Mouse (Mus musculus) MEL (cell line): ENCODE results near the gene Usp40. TPM values are rescaled to one million over a fixed set of nuclear protein-coding genes. Genes with fewer than 3 reads are reported as not detected.

ENCODE experiments used
- DNase-seq: peaks from one replicate; pipeline ENCODE4 v3.0.0; 2011; ENCODE audit warnings: low read depth, low spot score
- H3K27ac ChIP-seq: 2 replicates; pipeline ENCODE4 v1.5.1; 2012; ENCODE audit warnings: low read depth, mild to moderate bottlenecking, control low read depth, low read length, moderate library complexity; ENCODE audit not compliant: control insufficient read depth
- H3K27me3 ChIP-seq, 2 experiments: fragments of 150-350 bp in 1 of 2; sonication (generic) in 1 of 2; 2 replicates each; pipeline ENCODE4 v1.6.1; 2012; ENCODE audit warnings: low read length in 2 of 2, mild to moderate bottlenecking in 2 of 2, improper control_type of control experiment in 1 of 2, moderate library complexity in 1 of 2; ENCODE audit not compliant: insufficient read depth in 2 of 2, control insufficient read depth in 1 of 2
- H3K36me3 ChIP-seq, 2 experiments: 2 replicates each; pipeline ENCODE4 v1.6.1; 2012 to 2014; ENCODE audit warnings: low read length in 2 of 2, improper control_type of control experiment in 1 of 2, inconsistent platforms in 1 of 2, mild to moderate bottlenecking in 1 of 2; ENCODE audit not compliant: insufficient read depth in 2 of 2, control insufficient read depth in 1 of 2
- H3K4me1 ChIP-seq, 2 experiments: fragments of 150-350 bp in 1 of 2; sonication (generic) in 1 of 2; 2 replicates each; pipeline ENCODE4 v1.6.1; 2012; ENCODE audit warnings: low read length in 2 of 2, improper control_type of control experiment in 1 of 2, mild to moderate bottlenecking in 1 of 2; ENCODE audit not compliant: insufficient read depth in 2 of 2, control insufficient read depth in 1 of 2
- H3K4me3 ChIP-seq, 2 experiments: fragments of 150-350 bp in 1 of 2; sonication (generic) in 1 of 2; 2 replicates each; pipeline ENCODE4 v1.5.1; 2012; ENCODE audit warnings: low read depth in 2 of 2, low read length in 2 of 2, mild to moderate bottlenecking in 2 of 2, moderate library complexity in 2 of 2, control low read depth in 1 of 2, improper control_type of control experiment in 1 of 2; ENCODE audit not compliant: control insufficient read depth in 1 of 2, insufficient read depth in 1 of 2
- H3K79me2 ChIP-seq: 2 replicates; pipeline ENCODE4 v1.6.1; 2012; ENCODE audit warnings: mild to moderate bottlenecking, low read length, moderate library complexity; ENCODE audit not compliant: control insufficient read depth, poor library complexity, insufficient read depth
- H3K9ac ChIP-seq: 2 replicates; pipeline ENCODE4 v1.6.1; 2012; ENCODE audit warnings: low read depth, mild to moderate bottlenecking, control low read depth, low read length, moderate library complexity; ENCODE audit not compliant: control insufficient read depth, poor library complexity, severe bottlenecking
- H3K9me3 ChIP-seq: fragments of 150-350 bp; sonication (generic); replicated peaks from 2 replicates; pipeline ENCODE4 v1.6.1; 2012; ENCODE audit warnings: mild to moderate bottlenecking, low read length, improper control_type of control experiment, moderate library complexity; ENCODE audit not compliant: insufficient read depth
- CTCF ChIP-seq, 3 experiments: IDR thresholded peaks in 2 of 3; conservative IDR thresholded peaks in 1 of 3; 2 replicates each; pipeline ENCODE4 v1.5.1; 2011 to 2012; ENCODE audit warnings: low read length in 3 of 3, low read depth in 2 of 3, mild to moderate bottlenecking in 2 of 3, improper control_type of control experiment in 1 of 3, inconsistent platforms in 1 of 3, mixed read lengths in 1 of 3, moderate library complexity in 1 of 3; ENCODE audit not compliant: control insufficient read depth in 1 of 3, insufficient read depth in 1 of 3, poor library complexity in 1 of 3, severe bottlenecking in 1 of 3
- EP300 ChIP-seq, 2 experiments: IDR thresholded peaks; 2 replicates each; pipeline ENCODE4 v1.6.1; 2011; ENCODE audit warnings: improper control_type of control experiment in 2 of 2, low read length in 2 of 2, low read depth in 1 of 2, mild to moderate bottlenecking in 1 of 2
- GABPA ChIP-seq: IDR thresholded peaks from 2 replicates; pipeline ENCODE4 v1.6.1; 2012; ENCODE audit warnings: low read depth, mild to moderate bottlenecking, inconsistent platforms, low read length, improper control_type of control experiment, moderate library complexity
- GATA1 ChIP-seq: IDR thresholded peaks from 2 replicates; pipeline ENCODE4 v1.6.1; 2011; ENCODE audit warnings: low read depth, low read length, improper control_type of control experiment
- HCFC1 ChIP-seq: IDR thresholded peaks from 2 replicates; pipeline ENCODE4 v1.6.1; 2012; ENCODE audit warnings: low read depth, mild to moderate bottlenecking, inconsistent platforms, low read length, improper control_type of control experiment, moderate library complexity
- MAFK ChIP-seq: IDR thresholded peaks from 2 replicates; pipeline ENCODE4 v1.6.1; 2011; ENCODE audit warnings: low read depth, mild to moderate bottlenecking, low read length, improper control_type of control experiment, borderline replicate concordance
- MAX ChIP-seq: IDR thresholded peaks from 2 replicates; pipeline ENCODE4 v1.6.1; 2011; ENCODE audit warnings: low read length, improper control_type of control experiment
- MXI1 ChIP-seq: IDR thresholded peaks from 2 replicates; pipeline ENCODE4 v1.6.1; 2011; ENCODE audit warnings: mild to moderate bottlenecking, low read depth, low read length, improper control_type of control experiment
- MYB ChIP-seq: IDR thresholded peaks from 2 replicates; pipeline ENCODE4 v1.6.1; 2011; ENCODE audit warnings: mild to moderate bottlenecking, low read depth, low read length, improper control_type of control experiment
- NRF1 ChIP-seq: IDR thresholded peaks from 2 replicates; pipeline ENCODE4 v1.6.1; 2014; ENCODE audit warnings: low read depth, mild to moderate bottlenecking, inconsistent platforms, low read length, improper control_type of control experiment, moderate library complexity; ENCODE audit not compliant: poor library complexity, insufficient read depth, severe bottlenecking
- POLR2AphosphoS2 ChIP-seq: IDR thresholded peaks from 2 replicates; pipeline ENCODE4 v1.6.1; 2011; ENCODE audit warnings: low read length, improper control_type of control experiment
- POLR2AphosphoS5 ChIP-seq: IDR thresholded peaks from 2 replicates; pipeline ENCODE4 v1.6.1; 2012; ENCODE audit warnings: low read depth, borderline replicate concordance, mild to moderate bottlenecking, inconsistent platforms, low read length, moderate library complexity, mixed read lengths
- RAD21 ChIP-seq: IDR thresholded peaks from 2 replicates; pipeline ENCODE4 v1.6.1; 2011; ENCODE audit warnings: mild to moderate bottlenecking, low read depth, low read length, improper control_type of control experiment
- RCOR1 ChIP-seq: IDR thresholded peaks from 2 replicates; pipeline ENCODE4 v1.6.1; 2012; ENCODE audit warnings: low read depth, mild to moderate bottlenecking, inconsistent platforms, low read length, improper control_type of control experiment
- SMC3 ChIP-seq: IDR thresholded peaks from 2 replicates; pipeline ENCODE4 v1.6.1; 2011; ENCODE audit warnings: low read depth, low read length, improper control_type of control experiment
- TAL1 ChIP-seq: IDR thresholded peaks from 2 replicates; pipeline ENCODE4 v1.6.1; 2012; ENCODE audit warnings: mild to moderate bottlenecking, inconsistent platforms, low read length, moderate library complexity, mixed read lengths
- TBP ChIP-seq: IDR thresholded peaks from 2 replicates; pipeline ENCODE4 v1.8.0; 2011; ENCODE audit warnings: low read depth, low read length, improper control_type of control experiment
- ZKSCAN1 ChIP-seq: IDR thresholded peaks from 2 replicates; pipeline ENCODE4 v1.6.1; 2012; ENCODE audit warnings: low read depth, mild to moderate bottlenecking, inconsistent platforms, low read length, improper control_type of control experiment, moderate library complexity
- polyA plus RNA-seq, 2 experiments: library from polyadenylated mRNA; stranded (reverse) in 1 of 2; unstranded in 1 of 2; fragments of >175 nt in 1 of 2; fragments of >200 nt in 1 of 2; gene quantifications; 2 replicates each; pipeline versions ENCODE4 v1.2.1 to v1.2.4; 2012; ENCODE audit warnings: low replicate concordance in 2 of 2, low read depth in 1 of 2; ENCODE audit not compliant: insufficient read length in 2 of 2, insufficient read depth in 1 of 2, missing spikeins in 1 of 2
- total RNA-seq: library from RNA; depleted of rRNA; stranded (reverse); fragments of 300-350 nt; gene quantifications from 2 replicates; pipeline ENCODE4 v1.2.3, GENCODE M21; 2012

The Usp40 gene
- total and polyA plus RNA-seq, 3 experiments: 8.9 to 10.1 TPM; not detected in 1

DNA sequence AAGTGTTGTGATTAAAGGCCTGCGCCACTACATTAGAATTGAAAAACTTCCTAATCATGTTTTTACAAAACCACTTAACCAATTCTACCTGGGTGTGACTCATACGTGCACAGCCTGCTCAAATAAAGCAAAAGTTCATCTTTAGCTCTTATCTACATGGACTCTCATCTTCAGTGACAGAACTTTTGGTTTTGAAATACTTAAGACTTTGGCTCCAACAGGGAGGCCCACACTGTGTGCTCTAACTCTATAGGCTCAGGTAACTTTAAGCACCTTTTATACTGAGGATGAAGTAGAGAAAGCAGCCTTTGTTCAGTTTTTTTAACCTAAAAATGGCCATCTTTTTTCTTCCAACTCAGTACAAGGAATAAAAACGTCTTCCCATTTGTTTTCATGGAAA lies 55.3 kb downstream of the Usp40 start:
- H3K4me3 ChIP-seq: no peak overlapping the region
- no peaks in the 10 kb centered on the region for H3K27me3 ChIP-seq
- peaks cover 0 to 2% of the 10 kb centered on the region in 2 experiments; a peak in 2 of 4 replicates for H3K4me1 ChIP-seq
- no peak overlapping the region for H3K27ac ChIP-seq
- no peak for DNase-seq
- H3K9me3 ChIP-seq: no peaks in the 10 kb centered on the region
- peaks cover 8 to 11% of the 10 kb centered on the region in 2 experiments for H3K36me3 ChIP-seq
- H3K79me2 ChIP-seq: no peaks in the 10 kb centered on the region
- no peak overlapping the region for H3K9ac ChIP-seq
- TF ChIP-seq TBP (peak; percentile 46; the same call in 1 of the 2 replicates), GABPA (no peak)

DNA sequence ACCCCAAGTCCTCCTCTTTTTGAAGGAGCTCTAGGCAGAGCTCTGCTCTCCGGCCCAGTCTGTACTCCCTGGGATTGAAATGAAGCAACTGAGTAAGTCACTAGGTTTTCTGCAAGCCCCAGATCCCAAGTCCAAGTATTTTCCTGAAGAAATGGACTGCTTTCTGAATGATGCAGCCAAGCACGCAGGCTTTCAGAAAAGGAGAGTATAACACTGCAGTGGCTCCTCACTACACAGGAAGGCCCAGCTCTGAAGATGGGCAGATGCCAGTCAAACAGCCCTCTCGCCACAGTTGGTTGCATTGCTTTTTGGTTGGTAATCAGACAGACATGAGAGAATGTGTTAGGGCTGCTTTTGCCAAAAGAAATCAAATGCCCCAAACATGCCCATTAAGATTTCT lies 56.7 kb downstream of the Usp40 start:
- no peaks in the 10 kb centered on the region for H3K79me2 ChIP-seq
- peaks cover 5 to 16% of the 10 kb centered on the region in 2 experiments for H3K36me3 ChIP-seq
- no peak for DNase-seq
- TF ChIP-seq GATA1: no peak
- TF ChIP-seq EP300 (IDR thresholded peaks at IDR 0.05; ENCODE audit: low read depth in 1 of 2, low read length in 2 of 2): no peak
- no peak for TF ChIP-seq MYB
- no peak for TF ChIP-seq TAL1
- TF ChIP-seq NRF1: no peak
- no peak for TF ChIP-seq RAD21
- TF ChIP-seq MAFK: no peak
- TF ChIP-seq MXI1: no peak
- no peak for TF ChIP-seq SMC3
- TF ChIP-seq ZKSCAN1: no peak
- no peak for TF ChIP-seq POLR2AphosphoS5
- no peak for TF ChIP-seq RCOR1
- TF ChIP-seq MAX: no peak
- TF ChIP-seq HCFC1: no peak
- TF ChIP-seq POLR2AphosphoS2: no peak
- TF ChIP-seq CTCF (IDR thresholded peaks at IDR 0.05 in 2 of 3, conservative IDR thresholded peaks at IDR 0.05 in 1 of 3; ENCODE audit: control insufficient read depth in 1 of 3, insufficient read depth in 1 of 3, low read depth in 2 of 3, low read length in 3 of 3, poor library complexity in 1 of 3, severe bottlenecking in 1 of 3): no peak
- no peak overlapping the region for H3K4me3 ChIP-seq
- no peak overlapping the region for H3K27ac ChIP-seq
- no peaks in the 10 kb centered on the region for H3K27me3 ChIP-seq
- no peaks in the 10 kb centered on the region for H3K9me3 ChIP-seq
- peaks cover 5 to 10% of the 10 kb centered on the region in 2 experiments; a peak in 3 of 4 replicates for H3K4me1 ChIP-seq
- H3K9ac ChIP-seq: no peak overlapping the region
